Mouse (Mus musculus) liver, embryonic 11.5 days (tissue): Measurements from ENCODE around the gene Otulinl. TPM values are rescaled to one million over a fixed set of nuclear protein-coding genes. Genes with fewer than 3 reads are reported as not detected.
A peak's percentile ranks its signal among the peaks of the same experiment; 100 is the strongest.

Experiments
- ATAC-seq: fragments of 200-750 bp; cut with Nextera tagmentation; replicated peaks from 2 replicates; pipeline ENCODE4 v1.8.0; 2017; ENCODE audit warnings: moderate number of reproducible peaks, mild to moderate bottlenecking, moderate TSS enrichment, moderate library complexity; ENCODE audit not compliant: low FRiP score
- DNase-seq: peaks from one replicate; pipeline ENCODE4 v3.0.0-alpha.2; 2017; ENCODE audit warnings: low spot score
- H3K27ac ChIP-seq: fragments of 300-500 bp; sonication (generic); 2 replicates; pipeline ENCODE4 v1.5.1; 2014; ENCODE audit warnings: mild to moderate bottlenecking, low read depth, low read length, control low read depth
- H3K27me3 ChIP-seq: fragments of 300-500 bp; sonication (generic); replicated peaks from 2 replicates; pipeline ENCODE4 v1.6.1; 2014; ENCODE audit warnings: low read length, mixed read lengths; ENCODE audit not compliant: control insufficient read depth, insufficient read depth
- H3K36me3 ChIP-seq: fragments of 300-500 bp; sonication (generic); 2 replicates; pipeline ENCODE4 v1.6.1; 2014; ENCODE audit warnings: mild to moderate bottlenecking, low read length, moderate library complexity, mixed read lengths; ENCODE audit not compliant: control insufficient read depth, insufficient read depth
- H3K4me1 ChIP-seq: fragments of 300-500 bp; sonication (generic); replicated peaks from 2 replicates; pipeline ENCODE4 v1.6.1; 2014; ENCODE audit warnings: low read length, mixed read lengths; ENCODE audit not compliant: control insufficient read depth, insufficient read depth
- H3K4me2 ChIP-seq: fragments of 300-500 bp; sonication (generic); 2 replicates; pipeline ENCODE4 v1.6.1; 2014; ENCODE audit warnings: mild to moderate bottlenecking, control low read depth, moderate library complexity
- H3K4me3 ChIP-seq: fragments of 300-500 bp; sonication (generic); 2 replicates; pipeline ENCODE4 v1.5.1; 2014; ENCODE audit warnings: low read depth, low read length, control low read depth
- H3K9ac ChIP-seq: fragments of 300-500 bp; sonication (generic); 2 replicates; pipeline ENCODE4 v1.6.1; 2014; ENCODE audit warnings: low read depth, low read length, control low read depth
- H3K9me3 ChIP-seq: fragments of 300-500 bp; sonication (generic); 2 replicates; pipeline ENCODE4 v1.6.1; 2016; ENCODE audit warnings: low read length, inconsistent platforms, mixed read lengths; ENCODE audit not compliant: control insufficient read depth
- WGBS: fragments of 180-500 bp; shearing (Covaris S2); extraction: QIAGEN DNeasy Blood & Tissue Kit; methylation state at CpG from one replicate; pipeline ENCODE4 v1.1.7; 2014; 5-methylcytosine and 5-hydroxymethylcytosine counted together
- polyA plus RNA-seq: library from polyadenylated mRNA; unstranded; fragments of >200 nt; fragmentation: Nextera tagmentation; extraction: Ambion mirVana; gene quantifications from 2 replicates; pipeline ENCODE4 v1.2.1, GENCODE M21; 2014

Otulinl gene
- polyA plus RNA-seq, 1 experiment from 2014 or later = 14.7 TPM

DNA sequence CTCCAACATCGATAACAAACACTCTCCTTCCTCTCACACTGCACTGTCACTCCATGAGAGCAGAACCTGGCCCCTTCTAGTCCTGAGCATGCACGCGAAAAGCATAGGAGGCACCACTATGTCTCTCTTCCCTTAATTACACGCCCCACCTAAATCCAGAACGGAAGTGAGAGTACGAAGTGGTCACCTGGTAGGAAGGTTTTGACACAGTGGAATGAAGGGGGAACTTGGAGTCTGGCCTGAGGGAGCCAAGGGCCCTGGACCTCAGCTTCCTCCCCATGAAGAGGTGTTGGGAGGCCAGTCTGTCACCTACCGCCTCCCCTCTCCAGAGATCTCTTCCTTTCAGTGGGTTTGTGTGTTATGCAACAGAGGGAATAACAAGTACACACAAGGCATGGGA is 6.3 kb downstream of the Otulinl start:
- 61% methylated on average over 7 of the region's 7 CpGs for WGBS
- Histone ChIP-seq H3K4me2 (no peak overlapping the region), H3K27me3 (no peaks in the 10 kb centered on the region), H3K4me3 (no peak overlapping the region), H3K36me3 (no peaks in the 10 kb centered on the region), H3K27ac (no peak overlapping the region), H3K9ac (no peak overlapping the region), H3K4me1 (peaks cover 7% of the 10 kb centered on the region), H3K9me3 (no peaks in the 10 kb centered on the region)
- ATAC-seq = no peak
- DNase-seq = no peak

DNA sequence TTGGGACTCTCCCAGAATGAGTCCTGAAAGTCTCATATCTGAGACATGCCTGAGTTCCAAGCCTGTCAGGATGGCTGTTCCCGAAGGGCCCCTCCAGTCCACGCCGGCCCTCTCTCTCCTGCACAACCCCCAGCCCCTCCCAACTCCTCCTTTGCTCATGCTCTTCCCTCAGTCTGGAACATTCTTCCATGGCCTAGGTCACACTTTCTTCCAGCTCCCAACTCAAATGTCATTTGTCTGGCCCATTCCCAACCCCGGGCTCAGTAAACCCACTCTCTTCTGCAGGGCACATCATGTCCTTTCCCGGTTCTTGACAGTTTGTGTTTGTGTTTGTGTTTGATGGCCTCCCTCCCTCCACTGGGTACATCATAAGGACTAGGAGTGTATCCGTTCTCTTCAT is 7.3 kb downstream of the Otulinl start:
- no peaks in the 10 kb centered on the region for H3K9me3 ChIP-seq
- H3K4me1 ChIP-seq = peaks cover 7% of the 10 kb centered on the region
- no peaks in the 10 kb centered on the region for H3K27me3 ChIP-seq
- no peaks in the 10 kb centered on the region for H3K36me3 ChIP-seq
- no peak overlapping the region for H3K4me2 ChIP-seq
- H3K4me3 ChIP-seq = no peak overlapping the region
- no peak overlapping the region for H3K9ac ChIP-seq
- DNase-seq (no peak), ATAC-seq (no peak)
- H3K27ac ChIP-seq = no peak overlapping the region
- WGBS = 81% methylated on average over 6 of the region's 6 CpGs

DNA sequence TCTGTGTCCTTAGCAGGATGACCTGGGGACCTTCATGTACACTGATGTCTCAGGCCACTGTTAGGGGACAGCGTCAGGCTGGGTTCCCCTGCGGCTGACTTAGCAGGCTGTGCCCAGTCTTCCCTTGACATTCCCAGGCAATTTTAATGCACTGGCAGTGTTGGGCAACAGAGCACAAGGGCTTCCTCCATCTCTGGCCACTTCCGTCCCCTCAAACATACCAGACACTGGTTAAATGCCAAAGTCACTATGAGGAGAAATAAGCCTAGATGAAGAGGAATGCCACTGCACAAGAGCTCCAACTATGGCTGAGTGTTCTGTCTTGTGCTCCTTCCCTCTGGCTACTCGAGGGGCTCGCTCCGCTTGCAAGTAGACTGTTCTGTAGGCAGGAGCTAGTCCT is 8.2 kb downstream of the Otulinl start:
- Histone ChIP-seq H3K27ac (no peak overlapping the region), H3K9me3 (no peaks in the 10 kb centered on the region), H3K9ac (no peak overlapping the region), H3K27me3 (no peaks in the 10 kb centered on the region), H3K4me1 (peaks cover 11% of the 10 kb centered on the region), H3K4me3 (no peak overlapping the region), H3K36me3 (no peaks in the 10 kb centered on the region), H3K4me2 (no peak overlapping the region)
- WGBS = 92% methylated on average over 6 of the region's 6 CpGs
- ATAC-seq (no peak), DNase-seq (no peak)

DNA sequence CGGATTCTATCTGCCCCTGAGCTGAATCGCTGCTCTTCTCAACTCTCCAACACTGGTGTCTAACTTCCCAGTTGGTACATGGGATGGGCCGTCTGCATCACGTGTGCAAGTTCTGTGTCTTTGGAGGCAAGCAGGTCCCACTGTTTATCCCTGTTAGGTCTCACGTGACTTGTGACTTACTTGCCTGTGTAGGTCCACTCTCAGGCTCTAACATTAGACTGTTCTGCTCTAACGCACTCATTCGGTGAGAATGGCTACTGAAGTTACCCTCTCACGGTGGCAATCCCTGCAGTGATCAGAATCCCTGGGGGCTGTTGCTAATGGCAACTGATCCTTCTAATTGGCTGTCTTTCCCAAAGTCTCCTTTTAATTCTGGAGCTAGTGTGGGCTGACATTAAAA is 9.1 kb downstream of the Otulinl start:
- DNase-seq (no peak), ATAC-seq (no peak)
- peaks cover 15% of the 10 kb centered on the region for H3K4me1 ChIP-seq
- H3K27ac ChIP-seq = no peak overlapping the region
- no peaks in the 10 kb centered on the region for H3K36me3 ChIP-seq
- H3K4me2 ChIP-seq = no peak overlapping the region
- no peak overlapping the region for H3K9ac ChIP-seq
- no peaks in the 10 kb centered on the region for H3K27me3 ChIP-seq
- H3K9me3 ChIP-seq = no peaks in the 10 kb centered on the region
- H3K4me3 ChIP-seq = no peak overlapping the region
- WGBS = 60% methylated on average over 8 of the region's 8 CpGs

DNA sequence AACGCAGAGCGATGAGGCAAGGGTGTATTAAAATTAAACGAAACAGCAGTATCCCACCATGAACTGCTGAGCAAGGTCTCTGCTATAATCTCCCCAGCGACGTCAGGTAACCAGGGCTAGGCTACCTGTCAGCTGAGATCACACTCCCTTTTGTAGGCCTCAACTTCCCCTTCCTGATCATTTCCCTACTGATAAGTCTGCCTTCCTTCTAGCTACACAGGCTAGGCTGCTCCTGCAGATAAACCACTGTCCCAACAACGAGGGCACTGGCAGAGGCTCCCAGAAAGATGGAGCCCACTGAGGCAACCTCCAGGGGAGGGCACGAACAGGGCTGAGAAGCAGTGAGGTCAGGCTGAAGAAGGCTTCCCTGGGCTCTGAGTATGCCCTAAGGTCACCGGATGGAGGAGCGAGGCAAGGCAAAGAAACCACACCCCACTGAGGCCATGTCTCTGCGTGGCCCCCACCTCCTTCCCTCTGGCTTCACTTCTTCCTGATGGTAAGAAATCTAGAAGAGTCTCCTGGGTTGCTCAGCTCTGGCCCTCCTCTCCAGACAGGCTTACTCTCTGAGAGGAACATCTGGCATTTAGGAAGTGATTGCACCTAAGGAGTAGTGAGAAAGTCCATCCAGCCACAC is 9.7 kb downstream of the Otulinl start:
- Histone ChIP-seq H3K9ac (no peak overlapping the region), H3K4me1 (peaks cover 17% of the 10 kb centered on the region), H3K4me3 (no peak overlapping the region), H3K27me3 (no peaks in the 10 kb centered on the region), H3K36me3 (no peaks in the 10 kb centered on the region), H3K27ac (no peak overlapping the region), H3K9me3 (no peaks in the 10 kb centered on the region), H3K4me2 (no peak overlapping the region)
- ATAC-seq (0 out of 2 replicates have a peak, but pooled peaks have one; percentile 6), DNase-seq (no peak)
- WGBS = 59% methylated on average over 10 of the region's 10 CpGs

DNA sequence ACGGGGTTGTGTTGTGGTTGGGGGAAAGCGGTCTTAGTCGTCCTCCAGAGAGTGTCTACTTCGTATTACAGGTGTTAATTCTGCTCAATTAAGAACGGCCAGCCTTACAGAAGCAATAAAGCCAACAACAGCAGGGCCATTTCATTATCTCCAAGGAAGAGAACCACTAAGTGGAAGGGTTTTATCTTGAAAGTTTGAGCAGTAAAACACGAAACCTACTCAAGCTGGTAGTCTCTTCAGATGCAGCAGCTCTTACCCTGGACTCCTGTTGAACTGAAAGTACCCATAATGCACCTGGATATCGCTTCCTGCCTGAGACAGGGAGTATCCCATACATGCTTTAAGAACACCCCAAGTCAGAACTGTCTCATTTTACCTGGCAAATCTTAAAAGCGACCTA is 10.7 kb downstream of the Otulinl start:
- no peaks in the 10 kb centered on the region for H3K27me3 ChIP-seq
- H3K4me3 ChIP-seq = no peak overlapping the region
- no peak overlapping the region for H3K4me2 ChIP-seq
- no peak overlapping the region for H3K27ac ChIP-seq
- no peaks in the 10 kb centered on the region for H3K9me3 ChIP-seq
- no peaks in the 10 kb centered on the region for H3K36me3 ChIP-seq
- DNase-seq = no peak
- peaks cover 17% of the 10 kb centered on the region for H3K4me1 ChIP-seq
- 71% methylated on average over 8 of the region's 8 CpGs for WGBS
- no peak overlapping the region for H3K9ac ChIP-seq
- no peak for ATAC-seq

DNA sequence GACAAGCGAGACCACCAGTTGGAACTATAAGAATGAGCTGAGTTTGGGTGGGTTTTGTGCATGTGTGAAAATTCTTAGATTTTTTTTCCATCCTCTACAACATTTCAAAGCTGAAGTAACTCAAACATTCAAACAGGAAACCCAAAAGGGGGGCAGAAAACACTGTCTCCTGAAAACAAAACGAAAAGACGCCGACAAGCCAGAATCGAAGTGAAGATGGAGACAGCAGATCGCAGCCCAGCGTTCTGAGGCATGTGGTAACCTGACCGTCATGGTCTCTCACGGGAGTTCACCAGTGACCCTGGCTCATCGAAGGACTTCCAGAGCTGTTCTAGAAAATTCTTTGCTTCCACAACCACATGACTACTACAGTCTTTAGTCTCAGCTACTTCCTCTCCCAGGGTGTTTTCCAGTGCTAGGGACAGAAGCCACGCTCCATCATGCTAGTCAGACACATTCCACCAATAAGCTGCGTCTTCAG is 11.4 kb downstream of the Otulinl start:
- Histone ChIP-seq H3K9ac (no peak overlapping the region), H3K36me3 (no peaks in the 10 kb centered on the region), H3K9me3 (no peaks in the 10 kb centered on the region), H3K4me3 (no peak overlapping the region), H3K27ac (no peak overlapping the region), H3K27me3 (no peaks in the 10 kb centered on the region), H3K4me2 (no peak overlapping the region), H3K4me1 (peaks cover 17% of the 10 kb centered on the region)
- ATAC-seq = no peak
- WGBS = 90% methylated on average over 12 of the region's 12 CpGs
- no peak for DNase-seq

DNA sequence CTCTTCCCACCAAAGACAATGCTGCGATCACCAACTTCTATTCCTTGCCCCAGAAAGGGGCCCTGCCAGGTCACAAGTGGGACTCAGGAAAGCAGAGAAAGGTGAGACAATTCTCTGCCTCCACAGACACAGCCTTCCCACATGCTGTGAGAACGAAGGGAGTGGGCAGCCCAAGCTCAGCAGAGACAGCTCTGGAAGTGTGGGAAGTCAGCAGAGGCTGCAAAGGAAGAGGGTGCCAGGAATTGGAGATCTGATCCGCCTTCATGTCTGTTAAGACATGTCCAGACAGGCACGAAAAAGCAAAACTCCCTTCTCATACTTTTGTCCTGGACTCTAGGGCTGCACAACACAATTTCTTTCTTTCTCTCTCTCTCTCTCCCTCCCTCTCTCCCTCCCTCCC is 12.1 kb downstream of the Otulinl start:
- H3K27me3 ChIP-seq = no peaks in the 10 kb centered on the region
- peaks cover 17% of the 10 kb centered on the region for H3K4me1 ChIP-seq
- no peak overlapping the region for H3K27ac ChIP-seq
- no peak overlapping the region for H3K9ac ChIP-seq
- 79% methylated on average over 4 of the region's 4 CpGs for WGBS
- no peak for DNase-seq
- no peak overlapping the region for H3K4me2 ChIP-seq
- no peaks in the 10 kb centered on the region for H3K9me3 ChIP-seq
- H3K4me3 ChIP-seq = no peak overlapping the region
- H3K36me3 ChIP-seq = no peaks in the 10 kb centered on the region
- no peak for ATAC-seq

DNA sequence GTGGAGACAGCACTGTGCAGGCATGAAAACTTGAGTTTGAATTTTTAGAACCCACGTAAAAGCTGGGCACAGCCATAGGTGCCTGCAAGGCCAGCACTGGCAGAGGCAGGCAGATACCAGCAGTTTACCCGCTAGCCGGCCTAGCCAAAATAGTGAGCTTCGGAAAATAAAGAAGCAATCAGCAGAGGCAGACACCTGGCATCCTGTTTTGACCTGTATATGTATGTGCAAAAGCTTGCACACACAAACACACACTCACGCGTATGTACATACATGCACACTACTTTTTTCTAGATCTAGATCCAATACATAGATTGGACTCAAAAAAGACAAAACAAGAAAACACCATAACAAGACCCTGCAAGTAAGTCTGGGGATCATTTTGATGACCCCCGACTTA is 12.8 kb downstream of the Otulinl start:
- no peak overlapping the region for H3K4me2 ChIP-seq

More for the DNA sequence above, 12.8 kb downstream of the Otulinl start:
- no peaks in the 10 kb centered on the region for H3K36me3 ChIP-seq
- ATAC-seq (no peak), DNase-seq (no peak)
- no peak overlapping the region for H3K4me3 ChIP-seq
- no peaks in the 10 kb centered on the region for H3K9me3 ChIP-seq
- H3K4me1 ChIP-seq = peaks cover 17% of the 10 kb centered on the region
- 87% methylated on average over 7 of the region's 7 CpGs for WGBS
- no peaks in the 10 kb centered on the region for H3K27me3 ChIP-seq
- H3K9ac ChIP-seq = no peak overlapping the region
- H3K27ac ChIP-seq = no peak overlapping the region
